In the genomic region with DNA sequence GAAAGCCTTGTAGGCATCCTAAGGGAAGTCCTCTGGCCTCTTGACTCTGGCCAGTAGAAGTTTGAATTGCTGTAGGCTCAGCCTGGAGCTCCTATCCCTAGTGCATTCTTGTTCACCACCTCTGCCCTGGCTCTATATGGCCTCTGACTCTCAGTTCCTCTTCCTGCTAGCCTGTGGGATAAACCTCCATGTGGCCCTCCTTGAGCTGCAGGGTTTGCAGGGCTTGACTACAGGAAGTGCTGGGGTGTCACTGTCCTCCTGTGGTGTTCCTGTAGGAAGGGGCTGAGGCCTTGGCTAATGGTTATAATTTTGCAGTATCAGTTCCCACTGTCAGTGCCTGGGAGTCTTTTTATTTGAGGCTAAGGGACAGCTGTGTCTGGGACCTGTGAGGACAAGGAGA, we compare ENCODE assay signal across 17 mouse cellular contexts.
A peak's percentile ranks its signal among the peaks of the same experiment; 100 is the strongest.
DNase-seq lines count a peak whose midpoint lies in the region; ATAC-seq and TF ChIP-seq lines count a peak whose summit lies in the region.
"Had no signal": no experiment of that assay in that cellular context is flagged by ENCODE, and none has a peak within 500 bp of the region (broad histone marks: within the 10 kb centered on the region; RNA-seq: fewer than 3 reads in every experiment).

No protein-coding gene starts in this region.

- intact Hi-C loops in left cerebral cortex, postnatal 10 days (cut with DNase I), result no loop called here
- intact Hi-C loops in left cerebral cortex, postnatal 14 days (cut with DNase I), result no loop called here

- H3K9ac ChIP-seq in stomach, postnatal 0 days (ENCODE audit: low read length), result no peak overlapping the region
- H3K9ac ChIP-seq: midbrain, embryonic 13.5 days; neural tube, embryonic 13.5 days had no signal

- ATAC-seq in hematopoietic stem cell, adult 5-6 weeks (replicated peaks in 1 of 2; ENCODE audit: insufficient read depth in 1 of 2, low FRiP score in 2 of 2, low TSS enrichment in 1 of 2, low read depth in 1 of 2, poor library complexity in 2 of 2, severe bottlenecking in 2 of 2), result peak; percentile 76 to 81
- ATAC-seq in stomach, postnatal 0 days (ENCODE audit: low FRiP score, low TSS enrichment), result peak; percentile 17; the same call in 1 of the 2 replicates
- ATAC-seq: hindbrain, embryonic 16.5 days; midbrain, embryonic 13.5 days had no signal

- no peaks in the 10 kb centered on the region for H3K36me3 ChIP-seq in macrophage (ENCODE audit: inconsistent target)
- no peaks in the 10 kb centered on the region for H3K36me3 ChIP-seq in stomach, postnatal 0 days (ENCODE audit: control insufficient read depth, insufficient read depth, low read length)
- H3K36me3 ChIP-seq: midbrain, embryonic 13.5 days; neural tube, embryonic 13.5 days had no signal

- TF ChIP-seq EP300 in stomach, postnatal 0 days (optimal IDR thresholded peaks at IDR 0.05), result no peak

- H3K4me1 ChIP-seq in stomach, postnatal 0 days (replicated peaks; ENCODE audit: control insufficient read depth, insufficient read depth), result no peaks in the 10 kb centered on the region; the same call in 1 of the 2 replicates
- H3K4me1 ChIP-seq: midbrain, embryonic 13.5 days had no signal

- peak; percentile 31 to 45 for DNase-seq in spleen, postnatal 36 days (ENCODE audit: low spot score in 2 of 2)
- DNase-seq in spleen, adult 12 weeks (ENCODE audit: low spot score), result no peak
- DNase-seq in stomach, postnatal 0 days (ENCODE audit: low spot score), result no peak
- no peak for DNase-seq in left cerebral cortex, postnatal 10 days (ENCODE audit: extremely low spot score in 1 of 2, low spot score in 2 of 2)
- no peak for DNase-seq in left cerebral cortex, postnatal 14 days (ENCODE audit: low spot score in 2 of 2)
- DNase-seq in thymus, postnatal 10 days (ENCODE audit: low spot score in 2 of 2), result no peak
- DNase-seq: cerebellum, adult 8-10 months; heart, postnatal 10 days; kidney, postnatal 10 days; layer of hippocampus, adult 9-11 months; left cerebral cortex, postnatal 4 days; retina, postnatal 1 day had no signal

- H3K27me3 ChIP-seq in stomach, postnatal 0 days (ENCODE audit: control insufficient read depth, insufficient read depth, low read length), result no peaks in the 10 kb centered on the region
- H3K27me3 ChIP-seq: midbrain, embryonic 13.5 days; neural tube, embryonic 13.5 days had no signal

- peak overlapping the region; percentile 60 for H3K27ac ChIP-seq in macrophage
- peak overlapping the region; percentile 61; the same call in 1 of the 2 replicates for H3K27ac ChIP-seq in stomach, postnatal 0 days (replicated peaks)
- H3K27ac ChIP-seq: midbrain, embryonic 13.5 days; neural tube, embryonic 13.5 days had no signal

- no peaks in the 10 kb centered on the region for H3K79me2 ChIP-seq in macrophage (ENCODE audit: inconsistent target)

- H3K4me3 ChIP-seq in macrophage (ENCODE audit: inconsistent target), result no peak overlapping the region
- no peak overlapping the region for H3K4me3 ChIP-seq in stomach, postnatal 0 days (ENCODE audit: low read depth, low read length)
- H3K4me3 ChIP-seq: midbrain, embryonic 13.5 days; neural tube, embryonic 13.5 days had no signal

- no peak overlapping the region for H3K4me2 ChIP-seq in stomach, postnatal 0 days (replicated peaks; ENCODE audit: low read depth)
- H3K4me2 ChIP-seq: midbrain, embryonic 13.5 days; neural tube, embryonic 13.5 days had no signal

- no peaks in the 10 kb centered on the region for H3K9me3 ChIP-seq in stomach, postnatal 0 days (ENCODE audit: control insufficient read depth, low read length)
- H3K9me3 ChIP-seq: midbrain, embryonic 13.5 days; neural tube, embryonic 13.5 days had no signal

- no peak for TF ChIP-seq CTCF in stomach, postnatal 0 days (IDR thresholded peaks at IDR 0.05; ENCODE audit: low read depth)

Comparison
In these comparisons a context has a peak if more than half of its experiments do, and no peak if none do; other contexts are left out.
1. DNase-seq: peak in spleen, postnatal 36 days (2 of 2); none in spleen, adult 12 weeks (single experiment), stomach, postnatal 0 days (single experiment), left cerebral cortex, postnatal 10 days (0 of 2), left cerebral cortex, postnatal 14 days (0 of 2) and thymus, postnatal 10 days (0 of 2).